8 mouse cellular contexts compared by ENCODE assay signal in genomic region chr17:80455648-80456047, GRCm38 (mm10). TPM values are rescaled to one million over a fixed set of nuclear protein-coding genes. Genes with fewer than 3 reads are reported as not detected.
DNase-seq lines count a peak whose midpoint lies in the region; ATAC-seq lines count a peak whose summit lies in the region.

No protein-coding gene starts in this region.

- no peak overlapping the region for H3K4me3 ChIP-seq in heart, embryonic 11.5 days (ENCODE audit: low read depth, low read length)

- no peaks in the 10 kb centered on the region for H3K27me3 ChIP-seq in heart, embryonic 11.5 days (ENCODE audit: control insufficient read depth, insufficient read depth, low read length)

- no peak overlapping the region for H3K9ac ChIP-seq in heart, embryonic 11.5 days (ENCODE audit: low read depth, low read length)

- 35% methylated on average over 2 of the region's 2 CpGs for WGBS in heart, embryonic 11.5 days (ENCODE audit: insufficient replicate concordance)

- H3K36me3 ChIP-seq in heart, embryonic 11.5 days (ENCODE audit: control insufficient read depth, insufficient read depth, low read length) = no peaks in the 10 kb centered on the region

- no peaks in the 10 kb centered on the region for H3K9me3 ChIP-seq in heart, embryonic 11.5 days (replicated peaks; ENCODE audit: control insufficient read depth, low read length)

- no peak overlapping the region for H3K27ac ChIP-seq in heart, embryonic 11.5 days (ENCODE audit: low read depth, low read length)

- peak; percentile 48 for DNase-seq in heart, adult 8-10 months (ENCODE audit: low spot score)
- peak; percentile 74 for DNase-seq in thymus, postnatal 0 days (ENCODE audit: low spot score)
- DNase-seq in thymus, postnatal 4 days = no peak
- peak; percentile 74 for DNase-seq in embryo, embryonic 10.5 days (ENCODE audit: low spot score)
- no peak for DNase-seq in adrenal gland, postnatal 4 days (ENCODE audit: low spot score in 2 of 2)
- DNase-seq in neural tube, embryonic 10.5 days (ENCODE audit: extremely low spot score, low spot score) = no peak

- ATAC-seq in heart, embryonic 11.5 days (replicated peaks; ENCODE audit: insufficient number of reproducible peaks, low FRiP score, low TSS enrichment) = no peak
- peak; percentile 75 for ATAC-seq in megakaryocyte, adult 5-6 weeks (ENCODE audit: poor library complexity, severe bottlenecking)

- no peak overlapping the region for H3K4me2 ChIP-seq in heart, embryonic 11.5 days

- peaks cover 7% of the 10 kb centered on the region; the same call in 1 of the 2 replicates for H3K4me1 ChIP-seq in heart, embryonic 11.5 days (ENCODE audit: control insufficient read depth, insufficient read depth, low read length)

RNA-seq across cellular contexts. Expression of gene Sos1, which starts 24.6 kb away (rescaled TPM):
- total RNA-seq in heart, adult 8-10 months (2022) = 10 to 100 TPM; 10.6 to 13.2 (median 12.2) TPM
- 4.9 and 5.5 TPM in 2 replicates for polyA plus RNA-seq in heart, embryonic 11.5 days (2014; fragmentation: Nextera tagmentation; extraction: Ambion mirVana)
- 3.2 and 3.8 TPM in 2 replicates for polyA plus RNA-seq in thymus, postnatal 0 days (2015; fragmentation: Nextera tagmentation; extraction: Ambion mirVana)
- 16.4 and 17.2 TPM in 2 replicates for total RNA-seq in megakaryocyte, adult 5-6 weeks (2015)
- total RNA-seq in megakaryocyte, adult 5-6 weeks (2017) = 6.1 and 10.0 TPM in 2 replicates
- 10 to 100 TPM; 25.6 to 27.1 TPM for total RNA-seq in adrenal gland, postnatal 4 days (2021)

Comparison
In these comparisons a context has a peak if more than half of its experiments do, and no peak if none do; other contexts are left out.
1. DNase-seq: peak in heart, adult 8-10 months (single experiment), thymus, postnatal 0 days (single experiment) and embryo, embryonic 10.5 days (single experiment); none in thymus, postnatal 4 days (single experiment), adrenal gland, postnatal 4 days (0 of 2) and neural tube, embryonic 10.5 days (single experiment).